Mouse (Mus musculus) liver, postnatal 0 days (tissue): ENCODE measurements at regions not wholly inside any gene's neighbourhood (a gene's known extent, or its start where the extent isn't known, plus 50 kb on each side); places are given as distances from the start of the nearest gene placed in this dataset.

Experiments used
- ATAC-seq: fragments of 200-750 bp; cut with Nextera tagmentation; 2 replicates; pipeline ENCODE4 v1.8.0; 2017; ENCODE audit warnings: mild to moderate bottlenecking, moderate library complexity
- DNase-seq: peaks from one replicate; pipeline ENCODE4 v3.0.0-alpha.2; 2016
- H3K27ac ChIP-seq: fragments of 300-500 bp; sonication (generic); 2 replicates; pipeline ENCODE4 v1.5.1; 2014; ENCODE audit warnings: antibody characterized with exemption, moderate library complexity, mild to moderate bottlenecking, low read depth
- H3K27me3 ChIP-seq: fragments of 300-500 bp; sonication (generic); 2 replicates; pipeline ENCODE4 v1.6.1; 2014; ENCODE audit warnings: low read length, control low read depth, mixed read lengths; ENCODE audit not compliant: insufficient read depth
- H3K36me3 ChIP-seq: fragments of 300-500 bp; sonication (generic); replicated peaks from 2 replicates; pipeline ENCODE4 v1.6.1; 2014; ENCODE audit warnings: mild to moderate bottlenecking, control low read depth, low read length, moderate library complexity, mixed read lengths; ENCODE audit not compliant: insufficient read depth
- H3K4me1 ChIP-seq: fragments of 300-500 bp; sonication (generic); 2 replicates; pipeline ENCODE4 v1.6.1; 2014; ENCODE audit warnings: antibody characterized with exemption, mild to moderate bottlenecking, control low read depth; ENCODE audit not compliant: insufficient read depth
- H3K4me2 ChIP-seq: fragments of 300-500 bp; sonication (generic); 2 replicates; pipeline ENCODE4 v1.6.1; 2014; ENCODE audit warnings: low read depth, mild to moderate bottlenecking, low read length, moderate library complexity, mixed read lengths
- H3K4me3 ChIP-seq: fragments of 300-500 bp; sonication (generic); 2 replicates; pipeline ENCODE4 v1.5.1; 2014; ENCODE audit warnings: low read depth, low read length
- H3K9ac ChIP-seq: fragments of 300-500 bp; sonication (generic); replicated peaks from 2 replicates; pipeline ENCODE4 v1.6.1; 2014; ENCODE audit warnings: mild to moderate bottlenecking, moderate library complexity
- H3K9me3 ChIP-seq: fragments of 300-500 bp; sonication (generic); 2 replicates; pipeline ENCODE4 v1.6.1; 2016; ENCODE audit warnings: mild to moderate bottlenecking, control low read depth, low read length, mixed read lengths
- CTCF ChIP-seq: sonication (generic); IDR thresholded peaks from 2 replicates; pipeline ENCODE4 v1.5.1; 2016; ENCODE audit warnings: antibody characterized with exemption, low read depth
- EP300 ChIP-seq: IDR thresholded peaks from 2 replicates; pipeline ENCODE4 v1.6.1; 2016; ENCODE audit warnings: antibody characterized with exemption, low read depth, mild to moderate bottlenecking
- WGBS: fragments of 180-500 bp; shearing (Covaris S2); extraction: QIAGEN DNeasy Blood & Tissue Kit; methylation state at CpG from one replicate; pipeline ENCODE4 v1.1.7; 2014; ENCODE audit not compliant: insufficient replicate concordance; 5-methylcytosine and 5-hydroxymethylcytosine counted together

DNA sequence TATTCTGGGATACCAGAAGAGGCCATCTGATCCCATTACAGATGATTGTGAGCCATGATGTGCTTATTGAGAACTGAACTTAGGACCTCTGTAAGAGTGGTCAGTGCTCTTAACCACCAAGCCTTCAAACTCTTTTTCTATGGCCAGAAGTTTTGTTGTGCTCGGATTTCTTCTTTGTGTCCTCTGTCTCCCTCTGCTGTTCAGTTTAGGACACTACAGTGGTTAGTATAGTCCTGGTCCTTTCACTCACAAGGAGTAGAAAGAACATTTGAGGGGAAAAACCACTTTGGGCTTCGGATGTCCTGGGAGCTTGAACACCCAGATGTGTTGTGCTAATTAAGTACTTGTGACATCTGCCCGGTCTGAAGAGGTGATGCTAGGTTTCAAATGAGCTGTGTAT is 310.4 kb upstream of the Stxbp6 start:
- 52% methylated on average over 3 of the region's 3 CpGs for WGBS
- H3K9ac ChIP-seq, result no peak overlapping the region
- no peak overlapping the region for H3K27ac ChIP-seq
- H3K4me1 ChIP-seq, result no peaks in the 10 kb centered on the region
- no peaks in the 10 kb centered on the region for H3K36me3 ChIP-seq
- H3K4me3 ChIP-seq, result no peak overlapping the region
- DNase-seq (no peak), ATAC-seq (no peak)
- H3K4me2 ChIP-seq, result no peak overlapping the region
- H3K9me3 ChIP-seq, result no peaks in the 10 kb centered on the region; the same call in 1 of the 2 replicates
- H3K27me3 ChIP-seq, result no peaks in the 10 kb centered on the region
- TF ChIP-seq EP300, result no peak
- TF ChIP-seq CTCF, result peak; percentile 40
